Mouse (Mus musculus) CH12.LX (cell line): Measurements from ENCODE around the gene Mipep. TPM values are rescaled to one million over a fixed set of nuclear protein-coding genes. Genes with fewer than 3 reads are reported as not detected.

Source experiments
- DNase-seq: peaks from one replicate; pipeline ENCODE4 v3.0.0-alpha.2; 2013; ENCODE audit errors: extremely low read depth
- H3K27ac ChIP-seq: 2 replicates; pipeline ENCODE4 v1.5.1; 2012; ENCODE audit warnings: low read depth, mild to moderate bottlenecking, control low read depth, moderate library complexity; ENCODE audit not compliant: insufficient read depth
- H3K27me3 ChIP-seq: replicated peaks from 2 replicates; pipeline ENCODE3; 2012; ENCODE audit warnings: inconsistent platforms
- H3K36me3 ChIP-seq, 2 experiments: replicated peaks in 1 of 2; 2 replicates each; pipeline versions ENCODE3 to v1.6.1; 2012; ENCODE audit warnings: inconsistent platforms in 1 of 2, low read length in 1 of 2, mild to moderate bottlenecking in 1 of 2, mixed read lengths in 1 of 2, moderate library complexity in 1 of 2; ENCODE audit not compliant: control insufficient read depth in 1 of 2, insufficient read depth in 1 of 2
- H3K4me1 ChIP-seq, 2 experiments: 2 replicates each; pipeline ENCODE4 v1.6.1; 2012; ENCODE audit warnings: inconsistent platforms in 1 of 2, moderate library complexity in 1 of 2; ENCODE audit not compliant: insufficient read depth in 2 of 2, control insufficient read depth in 1 of 2
- H3K4me2 ChIP-seq: 2 replicates; pipeline ENCODE4 v1.6.1; 2012; ENCODE audit warnings: low read depth, mild to moderate bottlenecking, control low read depth; ENCODE audit not compliant: poor library complexity, insufficient read depth, severe bottlenecking
- H3K4me3 ChIP-seq, 3 experiments: fragments of 150-350 bp in 1 of 3; sonication (generic) in 1 of 3; replicated peaks in 1 of 3; 2 replicates each; pipeline versions ENCODE3 to v1.5.1; 2011 to 2012; ENCODE audit warnings: low read depth in 2 of 3, low read length in 2 of 3, mild to moderate bottlenecking in 2 of 3, moderate library complexity in 2 of 3, control low read depth in 1 of 3, improper control_type of control experiment in 1 of 3, inconsistent platforms in 1 of 3, mixed read lengths in 1 of 3; ENCODE audit not compliant: poor library complexity in 1 of 3
- H3K79me2 ChIP-seq: replicated peaks from 2 replicates; pipeline ENCODE4 v1.6.1; 2012; ENCODE audit warnings: mild to moderate bottlenecking, moderate library complexity; ENCODE audit not compliant: control insufficient read depth, poor library complexity, insufficient read depth, severe bottlenecking; ENCODE audit errors: extremely low read depth
- H3K9ac ChIP-seq: 2 replicates; pipeline ENCODE4 v1.6.1; 2012; ENCODE audit warnings: low read depth, mild to moderate bottlenecking, control low read depth, moderate library complexity; ENCODE audit not compliant: insufficient read depth
- H3K9me3 ChIP-seq: replicated peaks from 2 replicates; pipeline ENCODE3; 2012; ENCODE audit warnings: low read length, inconsistent platforms, mixed read lengths
- BHLHE40 ChIP-seq: IDR thresholded peaks from 2 replicates; pipeline ENCODE4 v1.6.1; 2011; ENCODE audit warnings: mild to moderate bottlenecking, low read depth, low read length, improper control_type of control experiment
- CHD1 ChIP-seq: IDR thresholded peaks from 2 replicates; pipeline ENCODE4 v1.6.1; 2012; ENCODE audit warnings: low read depth, low read length, improper control_type of control experiment, inconsistent platforms
- CHD2 ChIP-seq: IDR thresholded peaks from 2 replicates; pipeline ENCODE4 v1.6.1; 2011; ENCODE audit warnings: low read length, improper control_type of control experiment
- CTCF ChIP-seq, 2 experiments: IDR thresholded peaks in 1 of 2; conservative IDR thresholded peaks in 1 of 2; 2 replicates each; pipeline ENCODE4 v1.5.1; 2011 to 2012; ENCODE audit warnings: low read depth in 2 of 2, low read length in 2 of 2, improper control_type of control experiment in 1 of 2, inconsistent platforms in 1 of 2, mild to moderate bottlenecking in 1 of 2, moderate library complexity in 1 of 2
- E2F4 ChIP-seq: IDR thresholded peaks from 2 replicates; pipeline ENCODE4 v1.6.1; 2011; ENCODE audit warnings: low read depth, low read length, improper control_type of control experiment; ENCODE audit not compliant: insufficient replicate concordance
- ELF1 ChIP-seq: IDR thresholded peaks from 2 replicates; pipeline ENCODE4 v1.6.1; 2014; ENCODE audit warnings: low read depth, mild to moderate bottlenecking, inconsistent platforms, low read length, improper control_type of control experiment
- ETS1 ChIP-seq: conservative IDR thresholded peaks from 2 replicates; pipeline ENCODE4 v1.6.1; 2012; ENCODE audit warnings: low read depth, mild to moderate bottlenecking, inconsistent platforms, low read length, improper control_type of control experiment, moderate library complexity
- GABPA ChIP-seq: IDR thresholded peaks from 2 replicates; pipeline ENCODE4 v1.6.1; 2012; ENCODE audit warnings: low read depth, low read length, improper control_type of control experiment, inconsistent platforms; ENCODE audit not compliant: insufficient replicate concordance
- HCFC1 ChIP-seq: IDR thresholded peaks from 2 replicates; pipeline ENCODE4 v1.6.1; 2012; ENCODE audit warnings: low read depth, mild to moderate bottlenecking, inconsistent platforms, low read length, improper control_type of control experiment
- IRF4 ChIP-seq: IDR thresholded peaks from 2 replicates; pipeline ENCODE4 v1.6.1; 2014; ENCODE audit warnings: low read depth, mild to moderate bottlenecking, inconsistent platforms, low read length, improper control_type of control experiment
- JUN ChIP-seq: IDR thresholded peaks from 2 replicates; pipeline ENCODE4 v1.6.1; 2011; ENCODE audit warnings: low read depth, mild to moderate bottlenecking, low read length, improper control_type of control experiment, moderate library complexity; ENCODE audit not compliant: insufficient read depth
- JUND ChIP-seq: conservative IDR thresholded peaks from 2 replicates; pipeline ENCODE4 v1.6.1; 2011; ENCODE audit warnings: low read depth, low read length, improper control_type of control experiment
- MAFK ChIP-seq: IDR thresholded peaks from 2 replicates; pipeline ENCODE4 v1.6.1; 2011; ENCODE audit warnings: low read length, improper control_type of control experiment; ENCODE audit not compliant: insufficient replicate concordance
- MAZ ChIP-seq: IDR thresholded peaks from 2 replicates; pipeline ENCODE4 v1.6.1; 2012; ENCODE audit warnings: low read depth, mild to moderate bottlenecking, inconsistent platforms, low read length, improper control_type of control experiment, moderate library complexity
- MXI1 ChIP-seq: IDR thresholded peaks from 2 replicates; pipeline ENCODE4 v1.6.1; 2011; ENCODE audit warnings: mild to moderate bottlenecking, low read depth, low read length, improper control_type of control experiment
- MYC ChIP-seq: IDR thresholded peaks from 2 replicates; pipeline ENCODE4 v1.6.1; 2011; ENCODE audit warnings: low read depth, mild to moderate bottlenecking, improper control_type of control experiment, low read length
- NELFE ChIP-seq: IDR thresholded peaks from 2 replicates; pipeline ENCODE4 v1.6.1; 2011; ENCODE audit warnings: low read depth, low read length, improper control_type of control experiment
- PAX5 ChIP-seq: IDR thresholded peaks from 2 replicates; pipeline ENCODE4 v1.6.1; 2012; ENCODE audit warnings: low read length, inconsistent platforms, mixed read lengths
- POLR2A ChIP-seq: IDR thresholded peaks from 2 replicates; pipeline ENCODE4 v1.6.1; 2011; ENCODE audit warnings: low read depth, mild to moderate bottlenecking, improper control_type of control experiment, low read length
- POLR2AphosphoS2 ChIP-seq: IDR thresholded peaks from 2 replicates; pipeline ENCODE4 v1.6.1; 2011; ENCODE audit warnings: low read depth, low read length, improper control_type of control experiment
- RAD21 ChIP-seq: IDR thresholded peaks from 2 replicates; pipeline ENCODE4 v1.6.1; 2011; ENCODE audit warnings: low read depth, mild to moderate bottlenecking, low read length, improper control_type of control experiment, moderate library complexity
- SIN3A ChIP-seq: IDR thresholded peaks from 2 replicates; pipeline ENCODE4 v1.6.1; 2012; ENCODE audit warnings: low read length, improper control_type of control experiment, inconsistent platforms
- SMC3 ChIP-seq: IDR thresholded peaks from 2 replicates; pipeline ENCODE4 v1.6.1; 2011; ENCODE audit warnings: low read depth, low read length, improper control_type of control experiment
- UBTF ChIP-seq: IDR thresholded peaks from 2 replicates; pipeline ENCODE4 v1.6.1; 2012; ENCODE audit warnings: low read depth, mild to moderate bottlenecking, inconsistent platforms, low read length, improper control_type of control experiment, moderate library complexity
- USF1 ChIP-seq: IDR thresholded peaks from 2 replicates; pipeline ENCODE4 v1.6.1; 2014; ENCODE audit warnings: low read depth, mild to moderate bottlenecking, inconsistent platforms, low read length, improper control_type of control experiment
- USF2 ChIP-seq: conservative IDR thresholded peaks from 2 replicates; pipeline ENCODE4 v1.6.1; 2011; ENCODE audit warnings: low read depth, low read length, improper control_type of control experiment
- ZC3H11A ChIP-seq: IDR thresholded peaks from 2 replicates; pipeline ENCODE4 v1.6.1; 2012; ENCODE audit warnings: low read depth, mild to moderate bottlenecking, inconsistent platforms, low read length, improper control_type of control experiment
- ZKSCAN1 ChIP-seq: IDR thresholded peaks from 2 replicates; pipeline ENCODE4 v1.6.1; 2012; ENCODE audit warnings: low read depth, inconsistent platforms, low read length, improper control_type of control experiment, borderline replicate concordance
- ZMIZ1 ChIP-seq: IDR thresholded peaks from 2 replicates; pipeline ENCODE4 v1.6.1; 2012; ENCODE audit warnings: low read depth, mild to moderate bottlenecking, inconsistent platforms, low read length, improper control_type of control experiment
- dilution Hi-C: fragments of 300-500 bp; cut with MboI; formaldehyde crosslinking; loops from 2 replicates; pipeline ENCODE4 v1.14.3; 2020; ENCODE audit warnings: low sequenced_read_pairs; ENCODE audit not compliant: extremely low pct_unique_long_range_greater_than_20kb, extremely low pct_ligation_motif_present
- in situ Hi-C: fragments of 300-500 bp; cut with MboI; formaldehyde crosslinking; loops from 3 replicates; pipeline ENCODE4 v1.14.3; 2019; ENCODE audit warnings: low sequenced_read_pairs, low pct_ligation_motif_present, low pct_unique_long_range_greater_than_20kb, mixed read lengths
- polyA plus RNA-seq: library from polyadenylated mRNA; unstranded; fragments of >175 nt; gene quantifications from 2 replicates; pipeline ENCODE4 v1.2.1, GENCODE M21; 2012; ENCODE audit warnings: low read depth; ENCODE audit not compliant: insufficient read length
- total RNA-seq, 2 experiments: library from RNA; depleted of rRNA; stranded (reverse); fragments of 300-350 nt in 1 of 2; fragments of >200 nt in 1 of 2; gene quantifications; 2 replicates each; pipeline ENCODE4 v1.2.3; 2012 to 2014

Mipep gene
- total and polyA plus RNA-seq, 3 experiments = 33.1 to 37.2 (median 36.6) TPM

GRCm38 (mm10) chr14:60926011-60926410, 141.6 kb downstream of the Mipep start:
- dilution Hi-C loops (no loop called here), in situ Hi-C loops (no loop called here)
- no peak for TF ChIP-seq ZC3H11A
- no peak for TF ChIP-seq ZKSCAN1
- no peak for TF ChIP-seq CTCF (conservative IDR thresholded peaks at IDR 0.05 in 1 of 2, IDR thresholded peaks at IDR 0.05 in 1 of 2; ENCODE audit: low read depth in 2 of 2, low read length in 2 of 2)
- no peak for TF ChIP-seq UBTF
- TF ChIP-seq POLR2AphosphoS2 = no peak
- no peak for TF ChIP-seq RAD21
- TF ChIP-seq USF1 = no peak

GRCm38 (mm10) chr14:60935705-60936104, 151.3 kb downstream of the Mipep start:
- peak overlapping the region in 1 of 3 experiments; percentile 28 for H3K4me3 ChIP-seq
- no peaks in the 10 kb centered on the region for H3K9me3 ChIP-seq
- no peak overlapping the region for H3K9ac ChIP-seq
- H3K36me3 ChIP-seq = no peaks in the 10 kb centered on the region
- H3K79me2 ChIP-seq = no peaks in the 10 kb centered on the region
- H3K27me3 ChIP-seq = no peaks in the 10 kb centered on the region
- H3K27ac ChIP-seq = no peak overlapping the region
- dilution Hi-C loops = no loop called here
- no peak overlapping the region for H3K4me2 ChIP-seq
- peaks cover 0 to 8% of the 10 kb centered on the region in 2 experiments; a peak in 2 of 4 replicates for H3K4me1 ChIP-seq
- DNase-seq = peak; percentile 24
- no peak for TF ChIP-seq ZMIZ1
- TF ChIP-seq MXI1 = no peak
- TF ChIP-seq JUN = peak; percentile 54
- TF ChIP-seq SMC3 = no peak
- TF ChIP-seq CHD2 = no peak
- no peak for TF ChIP-seq CHD1
- no peak for TF ChIP-seq NELFE
- TF ChIP-seq USF1 = no peak
- TF ChIP-seq IRF4 = peak; percentile 84; the same call in 1 of the 2 replicates
- no peak for TF ChIP-seq MYC
- TF ChIP-seq ETS1 = peak; percentile 52
- no peak for TF ChIP-seq SIN3A
- no peak for TF ChIP-seq POLR2AphosphoS2
- 0 out of 2 replicates have a peak, but pooled peaks have one; percentile 7 for TF ChIP-seq MAFK
- TF ChIP-seq JUND = peak; percentile 57
- no peak for TF ChIP-seq ZC3H11A
- TF ChIP-seq BHLHE40 = 0 out of 2 replicates have a peak, but pooled peaks have one; percentile 31
- no peak for TF ChIP-seq RAD21
- TF ChIP-seq POLR2A = no peak
- TF ChIP-seq HCFC1 = no peak
- no peak for TF ChIP-seq PAX5
- no peak for TF ChIP-seq USF2
- TF ChIP-seq MAZ = no peak
- TF ChIP-seq ZKSCAN1 = no peak
- TF ChIP-seq GABPA = 0 out of 2 replicates have a peak, but pooled peaks have one; percentile 26
- TF ChIP-seq ELF1 = no peak
- TF ChIP-seq E2F4 = no peak
- TF ChIP-seq, all 38 proteins: peak for 7
- in situ Hi-C loops = no loop called here

More at GRCm38 (mm10) chr14:60926011-60926410, 141.6 kb downstream of the Mipep start:
- no peak overlapping the region for H3K4me3 ChIP-seq
- no peaks in the 10 kb centered on the region for H3K27me3 ChIP-seq
- H3K79me2 ChIP-seq = no peaks in the 10 kb centered on the region
- no peak for DNase-seq
- no peaks in the 10 kb centered on the region for H3K36me3 ChIP-seq
- H3K9ac ChIP-seq = no peak overlapping the region
- H3K9me3 ChIP-seq = no peaks in the 10 kb centered on the region
- peaks cover 0 to 6% of the 10 kb centered on the region in 2 experiments; a peak in 2 of 4 replicates for H3K4me1 ChIP-seq
- no peak overlapping the region for H3K4me2 ChIP-seq
- H3K27ac ChIP-seq = no peak overlapping the region
